Mouse (Mus musculus): ENCODE results near the gene Slc12a8. TPM values are rescaled to one million over a fixed set of nuclear protein-coding genes. Genes with fewer than 3 reads are reported as not detected.

Gene Slc12a8
- polyA plus RNA-seq, 1 experiment from 2014 or later, result 0.72 TPM

DNA sequence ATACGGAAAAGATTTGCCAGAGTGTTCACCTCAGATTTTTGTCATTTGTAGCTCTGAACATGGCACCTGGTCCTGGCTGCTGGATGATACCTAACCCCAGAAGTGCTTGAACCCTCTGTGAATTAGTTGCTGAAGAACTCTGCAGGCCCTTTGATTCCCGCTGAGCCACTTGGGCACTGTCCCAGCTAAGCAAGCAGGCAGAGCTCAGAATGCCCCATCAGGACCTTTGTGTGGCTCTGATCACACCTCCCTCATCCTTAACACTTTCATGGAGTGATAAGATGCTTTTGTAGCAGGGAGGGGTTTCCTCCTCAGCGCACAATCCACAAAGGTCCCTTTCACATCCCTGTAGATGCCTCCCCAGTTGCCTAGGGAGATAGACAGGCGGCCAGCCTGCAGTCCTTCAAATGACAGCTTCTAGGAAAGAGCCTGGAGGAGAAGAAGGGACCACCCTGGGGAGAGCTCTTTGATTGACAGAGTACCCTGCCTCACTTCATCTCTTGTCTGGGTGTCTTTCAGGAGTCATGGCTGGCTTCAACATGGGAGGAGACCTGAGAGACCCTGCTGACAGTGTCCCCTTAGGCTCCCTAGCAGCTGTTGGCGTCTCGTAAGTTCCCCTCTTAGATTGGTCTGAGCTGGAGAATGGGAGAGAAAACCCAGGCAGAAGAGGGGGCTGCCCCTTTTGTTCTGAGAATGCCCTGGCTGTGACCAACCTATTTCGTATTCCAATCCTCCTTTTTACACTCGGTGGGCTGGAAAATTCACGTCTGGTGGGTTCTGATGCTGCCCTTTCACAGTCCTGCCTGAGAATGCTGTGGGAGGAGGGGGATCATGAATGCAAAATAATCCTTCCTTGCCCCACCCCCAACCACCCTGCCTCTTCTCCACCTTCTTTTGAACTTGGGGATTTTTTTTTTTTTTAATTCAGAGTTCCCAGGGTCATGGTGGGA, 88.8 kb downstream of the Slc12a8 start:
- Histone ChIP-seq H3K27ac (no peak overlapping the region), H3K9me3 (no peaks in the 10 kb centered on the region), H3K4me3 (no peak overlapping the region), H3K4me1 (0 out of 2 replicates have a peak, but pooled peaks cover 5% of the 10 kb centered on the region), H3K27me3 (no peaks in the 10 kb centered on the region), H3K36me3 (no peaks in the 10 kb centered on the region), H3K9ac (no peak overlapping the region), H3K4me2 (no peak overlapping the region)
- 44% methylated on average over 9 of the region's 9 CpGs for WGBS
- no peak for ATAC-seq (ENCODE audit: insufficient number of reproducible peaks, low FRiP score, low TSS enrichment, low read depth)

DNA sequence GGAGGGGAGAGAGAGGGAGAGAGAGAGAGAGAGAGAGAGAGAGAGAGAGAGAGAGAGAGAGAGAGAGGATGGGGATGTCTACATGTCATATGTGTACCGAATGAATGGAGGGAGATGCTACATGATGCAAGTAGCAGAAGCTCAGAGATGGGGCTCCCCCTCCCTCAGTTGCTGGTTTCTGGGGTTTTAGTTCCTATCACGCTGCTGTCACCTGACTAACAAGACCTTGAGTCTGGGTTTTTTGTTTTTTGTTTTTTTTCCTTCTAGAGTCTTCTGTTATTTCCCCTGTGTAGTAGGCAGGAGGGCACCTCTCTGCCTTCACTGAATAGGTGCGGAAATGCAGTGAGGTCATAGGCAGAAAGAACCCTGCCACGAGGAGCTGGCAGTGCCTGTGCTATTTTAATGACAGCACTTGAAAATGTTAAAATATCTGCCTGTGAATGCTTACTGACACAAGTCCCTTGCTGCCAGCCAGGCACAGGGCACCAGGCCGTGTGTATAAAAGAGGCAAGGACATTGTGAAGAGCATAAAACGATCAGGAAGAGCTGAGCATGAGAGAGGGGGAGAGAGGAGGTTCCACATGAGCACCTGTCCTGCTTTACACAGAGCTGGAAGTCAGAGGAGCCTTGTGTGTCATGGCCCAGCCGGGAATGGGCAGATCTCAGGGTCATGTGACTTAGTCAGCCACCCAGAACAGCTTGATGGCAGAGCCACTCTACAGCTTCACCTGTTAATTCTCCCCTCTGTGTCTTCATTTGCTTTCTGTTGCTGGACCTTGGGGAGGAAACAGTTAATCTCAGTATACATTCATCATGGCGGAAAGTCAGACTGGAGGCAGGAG, 89.8 kb downstream of the Slc12a8 start:
- Histone ChIP-seq H3K36me3 (no peaks in the 10 kb centered on the region), H3K4me1 (0 out of 2 replicates have a peak, but pooled peaks cover 10% of the 10 kb centered on the region), H3K4me2 (no peak overlapping the region), H3K27me3 (no peaks in the 10 kb centered on the region), H3K9me3 (no peaks in the 10 kb centered on the region), H3K27ac (no peak overlapping the region), H3K9ac (no peak overlapping the region), H3K4me3 (no peak overlapping the region)
- WGBS, result 66% methylated on average over 8 of the region's 8 CpGs
- ATAC-seq (ENCODE audit: insufficient number of reproducible peaks, low FRiP score, low TSS enrichment, low read depth), result no peak

DNA sequence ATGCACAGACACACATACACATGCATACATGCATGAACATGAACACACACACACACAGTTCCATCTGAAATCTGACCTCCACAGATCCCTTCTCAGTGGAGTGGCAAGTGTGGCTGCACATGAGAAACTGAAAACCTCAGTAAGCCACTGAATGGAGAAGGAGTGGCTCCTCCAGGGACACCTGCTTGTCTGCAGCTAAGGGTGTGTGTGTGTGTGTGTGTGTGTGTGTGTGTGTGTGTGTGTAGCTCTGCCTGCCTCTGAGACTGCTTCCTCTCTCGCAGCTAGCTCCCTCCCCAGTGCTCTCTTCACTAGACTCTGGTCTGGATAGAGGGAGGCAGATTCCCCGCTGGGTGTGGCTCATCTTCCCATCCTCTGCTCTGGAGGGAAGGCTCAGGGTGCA, 92.4 kb downstream of the Slc12a8 start:
- no peak overlapping the region for H3K4me3 ChIP-seq
- WGBS, result 78% methylated on average over 2 of the region's 2 CpGs
- H3K4me1 ChIP-seq, result 0 out of 2 replicates have a peak, but pooled peaks cover 10% of the 10 kb centered on the region

DNA sequence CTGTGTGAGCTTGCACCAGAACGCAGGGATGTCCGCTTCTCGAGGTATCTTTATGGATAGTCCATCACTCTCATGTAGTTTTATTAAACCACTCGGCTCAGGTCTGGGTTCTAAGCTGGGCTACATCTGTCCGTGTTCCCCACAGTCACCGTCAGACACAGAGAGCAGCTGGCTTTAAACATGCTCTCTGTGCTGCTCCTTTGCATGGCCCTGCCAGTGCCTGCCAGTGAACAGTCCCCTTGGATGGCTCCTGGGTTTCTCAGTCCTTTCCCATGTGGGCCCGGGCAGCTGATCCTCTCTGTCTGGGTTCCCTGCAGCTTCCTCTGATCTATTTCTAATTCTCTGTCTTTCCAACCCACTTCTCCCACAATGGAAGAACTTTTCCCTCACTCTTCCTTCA, 93.3 kb downstream of the Slc12a8 start:
- ATAC-seq (ENCODE audit: insufficient number of reproducible peaks, low FRiP score, low TSS enrichment, low read depth), result no peak
- Histone ChIP-seq H3K27ac (no peak overlapping the region), H3K9me3 (no peaks in the 10 kb centered on the region), H3K4me3 (no peak overlapping the region), H3K4me1 (0 out of 2 replicates have a peak, but pooled peaks cover 10% of the 10 kb centered on the region), H3K36me3 (no peaks in the 10 kb centered on the region), H3K4me2 (no peak overlapping the region), H3K9ac (no peak overlapping the region), H3K27me3 (no peaks in the 10 kb centered on the region)
- 86% methylated on average over 7 of the region's 7 CpGs for WGBS

More for the DNA sequence above, 92.4 kb downstream of the Slc12a8 start:
- H3K27ac ChIP-seq, result no peak overlapping the region
- H3K4me2 ChIP-seq, result no peak overlapping the region
- no peaks in the 10 kb centered on the region for H3K36me3 ChIP-seq
- no peaks in the 10 kb centered on the region for H3K9me3 ChIP-seq
- ATAC-seq (ENCODE audit: insufficient number of reproducible peaks, low FRiP score, low TSS enrichment, low read depth), result no peak; the same call in 1 of the 2 replicates
- H3K9ac ChIP-seq, result no peak overlapping the region
- no peaks in the 10 kb centered on the region for H3K27me3 ChIP-seq

- Histone ChIP-seq H3K4me1 (0 out of 2 replicates have a peak, but pooled peaks cover 10% of the 10 kb centered on the region), H3K27me3 (no peaks in the 10 kb centered on the region), H3K4me2 (no peak overlapping the region), H3K9me3 (no peaks in the 10 kb centered on the region), H3K9ac (no peak overlapping the region), H3K36me3 (no peaks in the 10 kb centered on the region), H3K4me3 (no peak overlapping the region), H3K27ac (no peak overlapping the region)
- 83% methylated on average over 8 of the region's 8 CpGs for whole genome bisulfite sequencing
- no peak for ATAC-seq (ENCODE audit: insufficient number of reproducible peaks, low FRiP score, low TSS enrichment, low read depth)
Measured at GRCm38 (mm10) chr16:33611291-33611690, 94.2 kb downstream of the Slc12a8 start.

- ATAC-seq (ENCODE audit: insufficient number of reproducible peaks, low FRiP score, low TSS enrichment, low read depth), result no peak
- WGBS, result 67% methylated on average over 6 of the region's 6 CpGs
- no peak overlapping the region for H3K4me3 ChIP-seq
- H3K27me3 ChIP-seq, result no peaks in the 10 kb centered on the region
- no peaks in the 10 kb centered on the region for H3K36me3 ChIP-seq
- H3K4me2 ChIP-seq, result no peak overlapping the region
- no peak overlapping the region for H3K27ac ChIP-seq
- H3K9me3 ChIP-seq, result no peaks in the 10 kb centered on the region
- no peak overlapping the region for H3K9ac ChIP-seq
- 0 out of 2 replicates have a peak, but pooled peaks cover 7% of the 10 kb centered on the region for H3K4me1 ChIP-seq
Measured at GRCm38 (mm10) chr16:33612056-33612770, 95.1 kb downstream of the Slc12a8 start.

DNA sequence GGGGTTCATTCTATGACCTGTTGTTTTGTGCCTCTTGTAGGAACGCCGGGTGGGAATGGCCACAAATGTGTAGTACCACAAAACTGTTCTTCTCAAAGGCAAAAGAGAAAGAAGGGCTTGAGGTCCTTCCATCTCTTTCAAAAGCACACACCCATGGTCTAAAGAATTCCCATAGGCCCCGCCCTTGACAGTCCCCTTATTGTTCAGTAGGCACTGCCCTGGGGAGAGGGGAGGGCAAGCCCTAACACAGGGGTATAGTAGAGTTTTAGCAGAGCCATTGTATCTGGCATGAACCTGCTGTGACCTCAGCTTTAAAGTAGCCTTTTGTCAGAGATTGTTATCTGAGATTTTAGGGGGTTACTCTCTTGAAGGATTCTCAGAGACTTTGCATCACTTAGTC, 98.9 kb downstream of the Slc12a8 start:
- Histone ChIP-seq H3K36me3 (no peaks in the 10 kb centered on the region), H3K4me2 (no peak overlapping the region), H3K9ac (no peak overlapping the region), H3K4me1 (0 out of 2 replicates have a peak, but pooled peaks cover 4% of the 10 kb centered on the region), H3K27me3 (no peaks in the 10 kb centered on the region), H3K27ac (no peak overlapping the region), H3K9me3 (no peaks in the 10 kb centered on the region), H3K4me3 (no peak overlapping the region)
- no peak for ATAC-seq (ENCODE audit: insufficient number of reproducible peaks, low FRiP score, low TSS enrichment, low read depth)
- WGBS, result 92% methylated on average over 3 of the region's 3 CpGs

DNA sequence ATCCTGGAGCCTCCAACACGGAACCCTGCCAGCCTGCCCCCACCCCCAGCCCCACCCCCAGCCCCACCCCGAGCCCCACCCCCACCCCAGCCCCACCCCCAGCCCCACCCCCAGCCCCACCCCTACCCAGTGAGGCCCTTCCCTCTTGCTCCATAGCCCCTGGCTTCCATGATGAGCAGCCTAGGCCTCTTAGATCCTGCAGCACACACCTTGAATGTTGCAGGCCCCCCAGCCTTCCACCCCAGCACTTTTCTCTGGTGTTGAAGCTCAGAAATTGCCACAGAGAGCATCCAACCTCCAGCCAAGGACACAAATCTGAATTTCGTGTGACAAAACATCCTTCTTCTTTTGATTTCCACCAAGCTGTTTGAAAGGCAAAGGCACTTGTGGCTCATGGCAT, 104.7 kb downstream of the Slc12a8 start:
- H3K9me3 ChIP-seq, result no peaks in the 10 kb centered on the region
- H3K4me1 ChIP-seq, result no peaks in the 10 kb centered on the region
- H3K36me3 ChIP-seq, result no peaks in the 10 kb centered on the region
- ATAC-seq (ENCODE audit: insufficient number of reproducible peaks, low FRiP score, low TSS enrichment, low read depth), result no peak
- H3K27me3 ChIP-seq, result no peaks in the 10 kb centered on the region
- no peak overlapping the region for H3K9ac ChIP-seq
- WGBS, result 39% methylated on average over 3 of the region's 3 CpGs
- no peak overlapping the region for H3K4me3 ChIP-seq
- no peak overlapping the region for H3K4me2 ChIP-seq
- H3K27ac ChIP-seq, result no peak overlapping the region

GRCm38 (mm10) chr16:33624586-33624985, 107.5 kb downstream of the Slc12a8 start:
- H3K4me2 ChIP-seq, result no peak overlapping the region
- no peak overlapping the region for H3K4me3 ChIP-seq
- H3K9ac ChIP-seq, result no peak overlapping the region
- H3K27me3 ChIP-seq, result no peaks in the 10 kb centered on the region
- ATAC-seq (ENCODE audit: insufficient number of reproducible peaks, low FRiP score, low TSS enrichment, low read depth), result no peak
- H3K36me3 ChIP-seq, result no peaks in the 10 kb centered on the region
- H3K4me1 ChIP-seq, result no peaks in the 10 kb centered on the region
- WGBS, result 90% methylated on average over 9 of the region's 9 CpGs
- no peak overlapping the region for H3K27ac ChIP-seq
- no peaks in the 10 kb centered on the region for H3K9me3 ChIP-seq

GRCm38 (mm10) chr16:33629539-33629938, 112.4 kb downstream of the Slc12a8 start:
- no peak overlapping the region for H3K27ac ChIP-seq
- H3K4me3 ChIP-seq, result no peak overlapping the region
- WGBS, result 86% methylated on average over 5 of the region's 5 CpGs
- no peaks in the 10 kb centered on the region for H3K36me3 ChIP-seq
- H3K9ac ChIP-seq, result no peak overlapping the region
- no peaks in the 10 kb centered on the region for H3K9me3 ChIP-seq
- H3K27me3 ChIP-seq, result no peaks in the 10 kb centered on the region
- no peak overlapping the region for H3K4me2 ChIP-seq
- H3K4me1 ChIP-seq, result no peaks in the 10 kb centered on the region
- no peak for ATAC-seq (ENCODE audit: insufficient number of reproducible peaks, low FRiP score, low TSS enrichment, low read depth)

- no peaks in the 10 kb centered on the region for H3K27me3 ChIP-seq
- no peak overlapping the region for H3K9ac ChIP-seq
- ATAC-seq (ENCODE audit: insufficient number of reproducible peaks, low FRiP score, low TSS enrichment, low read depth), result no peak
- no peak overlapping the region for H3K4me3 ChIP-seq
- no peak overlapping the region for H3K4me2 ChIP-seq
- no peaks in the 10 kb centered on the region for H3K4me1 ChIP-seq
- H3K36me3 ChIP-seq, result no peaks in the 10 kb centered on the region
- no peaks in the 10 kb centered on the region for H3K9me3 ChIP-seq
- H3K27ac ChIP-seq, result no peak overlapping the region
- WGBS, result 81% methylated on average over 12 of the region's 12 CpGs
Measured at GRCm38 (mm10) chr16:33635836-33636595, 118.9 kb downstream of the Slc12a8 start.

Measured in limb, embryonic 15.5 days (tissue).